Mouse (Mus musculus) hindbrain, embryonic 14.5 days (tissue): Measurements from ENCODE around the gene Gnl2. TPM values are rescaled to one million over a fixed set of nuclear protein-coding genes. Genes with fewer than 3 reads are reported as not detected.

Experiments
- ATAC-seq: fragments of 200-750 bp; cut with Nextera tagmentation; 2 replicates; pipeline ENCODE4 v1.8.0; 2017; ENCODE audit warnings: moderate number of reproducible peaks, mild to moderate bottlenecking, moderate TSS enrichment, moderate library complexity; ENCODE audit not compliant: low FRiP score
- DNase-seq: peaks from one replicate; pipeline ENCODE4 v3.0.0-alpha.2; 2015; ENCODE audit warnings: low spot score
- H3K27ac ChIP-seq: fragments of 300-500 bp; sonication (generic); 2 replicates; pipeline ENCODE4 v1.5.1; 2014; ENCODE audit warnings: mild to moderate bottlenecking, moderate library complexity
- H3K27me3 ChIP-seq: fragments of 300-500 bp; sonication (generic); 2 replicates; pipeline ENCODE4 v1.6.1; 2014; ENCODE audit warnings: mild to moderate bottlenecking, low read length, mixed read lengths; ENCODE audit not compliant: control insufficient read depth, insufficient read depth
- H3K36me3 ChIP-seq: fragments of 300-500 bp; sonication (generic); replicated peaks from 2 replicates; pipeline ENCODE4 v1.6.1; 2014; ENCODE audit not compliant: control insufficient read depth, insufficient read depth
- H3K4me1 ChIP-seq: fragments of 300-500 bp; sonication (generic); replicated peaks from 2 replicates; pipeline ENCODE4 v1.6.1; 2014; ENCODE audit warnings: antibody characterized with exemption, low read length, mixed read lengths; ENCODE audit not compliant: control insufficient read depth, insufficient read depth
- H3K4me2 ChIP-seq: fragments of 300-500 bp; sonication (generic); replicated peaks from 2 replicates; pipeline ENCODE4 v1.6.1; 2014; ENCODE audit warnings: mild to moderate bottlenecking, moderate library complexity
- H3K4me3 ChIP-seq: fragments of 300-500 bp; sonication (generic); replicated peaks from 2 replicates; pipeline ENCODE4 v1.5.1; 2014; ENCODE audit warnings: mild to moderate bottlenecking, low read length
- H3K9ac ChIP-seq: fragments of 300-500 bp; sonication (generic); 2 replicates; pipeline ENCODE4 v1.6.1; 2014
- H3K9me3 ChIP-seq: fragments of 300-500 bp; sonication (generic); 2 replicates; pipeline ENCODE4 v1.6.1; 2016; ENCODE audit warnings: low read length; ENCODE audit not compliant: control insufficient read depth
- WGBS: fragments of 180-500 bp; shearing (Covaris S2); extraction: QIAGEN DNeasy Blood & Tissue Kit; methylation state at CpG from one replicate; pipeline ENCODE4 v1.1.7; 2014; 5-methylcytosine and 5-hydroxymethylcytosine counted together
- polyA plus RNA-seq: library from polyadenylated mRNA; unstranded; fragments of >200 nt; fragmentation: Nextera tagmentation; extraction: Ambion mirVana; gene quantifications from 2 replicates; pipeline ENCODE4 v1.2.1, GENCODE M21; 2014

Gnl2 gene
- polyA plus RNA-seq, 1 experiment from 2014 or later, result 81.6 TPM

DNA sequence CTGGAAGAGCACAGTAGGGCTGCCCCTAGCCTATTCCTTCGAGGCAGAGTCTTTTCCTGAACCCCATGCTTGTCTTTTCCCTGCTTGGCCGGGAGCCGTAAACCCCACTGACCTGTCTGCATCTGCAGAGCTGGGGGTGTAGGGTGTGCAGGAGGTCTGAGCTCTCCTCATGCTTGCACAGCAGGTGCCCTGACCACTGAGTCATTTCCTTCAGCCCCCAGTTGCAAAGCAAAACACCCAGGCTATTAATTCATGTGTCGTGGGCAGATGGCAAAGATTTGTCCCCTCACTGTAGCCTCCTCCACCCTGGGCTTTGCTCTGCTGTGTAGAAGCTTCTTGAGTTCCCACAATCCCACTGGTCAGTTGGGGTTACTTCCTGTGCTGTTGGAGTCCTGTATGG is 81.0 kb downstream of the Gnl2 start:
- 86% methylated on average over 4 of the region's 4 CpGs for WGBS
- H3K9ac ChIP-seq, result no peak overlapping the region
- H3K27ac ChIP-seq, result no peak overlapping the region
- H3K4me2 ChIP-seq, result no peak overlapping the region
- peaks cover 27% of the 10 kb centered on the region for H3K36me3 ChIP-seq
- H3K9me3 ChIP-seq, result no peaks in the 10 kb centered on the region
- no peak overlapping the region for H3K4me3 ChIP-seq
- no peak for DNase-seq
- no peaks in the 10 kb centered on the region for H3K27me3 ChIP-seq
- ATAC-seq, result no peak
- H3K4me1 ChIP-seq, result no peaks in the 10 kb centered on the region; the same call in 1 of the 2 replicates

DNA sequence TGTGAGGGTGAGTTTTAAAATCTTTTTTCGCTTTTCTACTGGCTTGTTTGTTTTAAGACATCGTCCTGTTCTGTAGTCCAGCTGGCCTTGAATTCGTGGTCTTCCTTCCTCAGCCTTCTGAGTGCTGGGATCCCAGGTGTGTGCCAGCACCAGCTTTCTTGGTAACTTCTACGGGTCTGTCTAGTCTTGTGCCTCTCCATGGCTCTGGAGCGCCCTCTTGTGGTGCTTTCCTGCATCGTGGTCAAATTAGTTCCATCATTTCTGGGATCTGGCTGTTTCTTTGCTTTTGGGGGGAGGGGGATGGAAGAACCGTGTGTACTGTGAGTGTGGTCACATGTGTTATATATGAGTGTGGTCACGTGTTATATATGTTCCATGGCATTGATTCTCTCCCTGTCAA is 83.1 kb downstream of the Gnl2 start:
- H3K4me1 ChIP-seq, result no peaks in the 10 kb centered on the region; the same call in 1 of the 2 replicates
- no peak overlapping the region for H3K9ac ChIP-seq
- H3K36me3 ChIP-seq, result peaks cover 30% of the 10 kb centered on the region
- no peaks in the 10 kb centered on the region for H3K27me3 ChIP-seq
- DNase-seq (peak; percentile 88), ATAC-seq (peak; percentile 37; the same call in 1 of the 2 replicates)
- 12% methylated on average over 8 of the region's 8 CpGs for WGBS
- H3K9me3 ChIP-seq, result no peaks in the 10 kb centered on the region
- H3K27ac ChIP-seq, result no peak overlapping the region
- no peak overlapping the region for H3K4me2 ChIP-seq
- no peak overlapping the region for H3K4me3 ChIP-seq

DNA sequence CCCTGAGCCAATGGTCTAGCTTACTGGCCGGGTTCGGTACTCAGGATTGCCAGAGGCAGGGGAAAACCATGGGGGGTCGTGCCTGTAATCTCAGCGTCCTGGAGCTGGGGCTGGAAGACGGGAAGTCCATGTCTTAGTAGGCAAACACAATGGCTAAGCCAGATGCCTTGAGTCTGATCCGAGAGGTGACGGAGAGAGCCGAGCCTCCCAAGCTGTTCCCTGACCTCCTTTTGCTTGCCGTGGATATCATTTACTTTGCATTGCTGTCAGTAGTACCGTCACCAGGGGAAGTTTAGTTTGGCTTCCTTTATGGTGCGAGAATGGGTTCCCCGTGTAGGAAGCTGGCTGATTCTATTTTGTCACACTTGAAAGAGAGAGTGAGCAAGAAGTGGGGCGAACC is 84.9 kb downstream of the Gnl2 start:
- 77% methylated on average over 13 of the region's 13 CpGs for WGBS
- ATAC-seq, result no peak
- Histone ChIP-seq H3K9me3 (no peaks in the 10 kb centered on the region), H3K9ac (no peak overlapping the region), H3K36me3 (peaks cover 42% of the 10 kb centered on the region), H3K27me3 (no peaks in the 10 kb centered on the region), H3K27ac (no peak overlapping the region), H3K4me2 (no peak overlapping the region), H3K4me1 (no peaks in the 10 kb centered on the region; the same call in 1 of the 2 replicates), H3K4me3 (no peak overlapping the region)
- no peak for DNase-seq

Other genes with a start within 250 kb of the Gnl2 start
- gene Mtf1, start 214.5 kb upstream of the Gnl2 start, polyA plus RNA-seq, result 10.6 and 13.2 TPM in 2 replicates
- gene Yrdc, start 165.9 kb upstream of the Gnl2 start, polyA plus RNA-seq, result 54.2 and 55.1 TPM in 2 replicates
- 93.5 and 102 TPM in 2 replicates for gene 1110065P20Rik, start 165.4 kb upstream of the Gnl2 start, polyA plus RNA-seq
- gene Maneal, start 154.4 kb upstream of the Gnl2 start, polyA plus RNA-seq, result 16.9 and 17.6 TPM in 2 replicates
- 8.4 and 8.7 TPM in 2 replicates for gene Epha10, start 135.7 kb upstream of the Gnl2 start, polyA plus RNA-seq
- 4.1 and 5.2 TPM in 2 replicates for gene 9930104L06Rik, start 79.5 kb upstream of the Gnl2 start, polyA plus RNA-seq
- gene Cdca8, start 77.3 kb upstream of the Gnl2 start, polyA plus RNA-seq, result 19.0 and 28.7 TPM in 2 replicates
- gene Rspo1, start 30.2 kb upstream of the Gnl2 start, polyA plus RNA-seq, result 1.2 and 1.9 TPM in 2 replicates
- 1.5 and 1.8 TPM in 2 replicates for gene Dnali1, start 49.1 kb downstream of the Gnl2 start, polyA plus RNA-seq
- gene Snip1, start 50.1 kb downstream of the Gnl2 start, polyA plus RNA-seq, result 23.7 and 26.2 TPM in 2 replicates
- 165 and 171 TPM in 2 replicates for gene Meaf6, start 68.5 kb downstream of the Gnl2 start, polyA plus RNA-seq
- 0.09 and 0.43 TPM in 2 replicates for gene Zc3h12a, start 111.3 kb downstream of the Gnl2 start, polyA plus RNA-seq